Mouse (Mus musculus) spleen, adult 12 weeks (tissue): ENCODE measurements around the gene Ipo7.
"Not testable (repeated sequence)": the region's sequence is repeated elsewhere in the genome, so short reads cannot be mapped to it uniquely, and the experiment has no call there.

ENCODE experiments used
- DNase-seq: peaks from one replicate; pipeline ENCODE4 v3.0.0; 2022; ENCODE audit warnings: low spot score

The Ipo7 gene

GRCm38 (mm10) chr7:110018117-110018630, at the start of gene Ipo7:
Gene Ipo7 (plus strand): TSS chr7:110018274.
- DNase-seq = peak; percentile 83

GRCm38 (mm10) chr7:109968924-109969450, 49.1 kb upstream of the Ipo7 start:
- no peak for DNase-seq

GRCm38 (mm10) chr7:109969542-109969941, 48.5 kb upstream of the Ipo7 start:
- DNase-seq = no peak

GRCm38 (mm10) chr7:109975966-109976715, 41.9 kb upstream of the Ipo7 start:
- no peak for DNase-seq

- DNase-seq = not testable (repeated sequence)
Observed at GRCm38 (mm10) chr7:109977131-109977530, 40.9 kb upstream of the Ipo7 start.

- not testable (repeated sequence) for DNase-seq
Observed at GRCm38 (mm10) chr7:109984608-109985007, 33.5 kb upstream of the Ipo7 start.

- DNase-seq = no peak
Observed at GRCm38 (mm10) chr7:109985661-109986132, 32.4 kb upstream of the Ipo7 start.

GRCm38 (mm10) chr7:109986133-109986669, 31.9 kb upstream of the Ipo7 start:
- DNase-seq = peak; percentile 100

GRCm38 (mm10) chr7:109986775-109987174, 31.3 kb upstream of the Ipo7 start, which contains the start of gene Tmem41b:
Gene Tmem41b (minus strand): TSS chr7:109986929.
- not testable (repeated sequence) for DNase-seq

- no peak for DNase-seq
Observed at GRCm38 (mm10) chr7:109991286-109991685, 26.8 kb upstream of the Ipo7 start.

GRCm38 (mm10) chr7:109993157-109993959, 24.7 kb upstream of the Ipo7 start:
- DNase-seq = no peak

GRCm38 (mm10) chr7:109998388-109998787, 19.7 kb upstream of the Ipo7 start:
- no peak for DNase-seq

- no peak for DNase-seq
Observed at GRCm38 (mm10) chr7:110002092-110002491, 16.0 kb upstream of the Ipo7 start.

- DNase-seq = no peak
Observed at GRCm38 (mm10) chr7:110002968-110003367, 15.1 kb upstream of the Ipo7 start.

- no peak for DNase-seq
Observed at GRCm38 (mm10) chr7:110005976-110006375, 12.1 kb upstream of the Ipo7 start.

- no peak for DNase-seq
Observed at GRCm38 (mm10) chr7:110006471-110007195, 11.4 kb upstream of the Ipo7 start.

GRCm38 (mm10) chr7:110008513-110008912, 9.6 kb upstream of the Ipo7 start:
- no peak for DNase-seq

- DNase-seq = no peak
Observed at GRCm38 (mm10) chr7:110009084-110009483, 9.0 kb upstream of the Ipo7 start.

- DNase-seq = no peak
Observed at GRCm38 (mm10) chr7:110011417-110011816, 6.7 kb upstream of the Ipo7 start.

- DNase-seq = no peak
Observed at GRCm38 (mm10) chr7:110014272-110014671, 3.8 kb upstream of the Ipo7 start.
